Mouse (Mus musculus) erythroid progenitor cell, adult 5-6 weeks (primary cell): ENCODE results near the gene Myo10. TPM values are rescaled to one million over a fixed set of nuclear protein-coding genes. Genes with fewer than 3 reads are reported as not detected.

Experiments
- ATAC-seq: replicated peaks from 2 replicates; pipeline ENCODE4 v1.8.0; 2016; ENCODE audit warnings: moderate number of reproducible peaks, mild to moderate bottlenecking, moderate TSS enrichment, inconsistent platforms; ENCODE audit not compliant: poor library complexity, low FRiP score, severe bottlenecking
- total RNA-seq, 2 experiments: library from RNA; stranded (forward) in 1 of 2; stranded (reverse) in 1 of 2; fragments of 150-400 nt in 1 of 2; fragments of 186-747, 209-891 nt in 1 of 2; gene quantifications; 2 replicates each; pipeline versions ENCODE4 v1.2.3 to v1.2.4; 2015 to 2017; ENCODE audit warnings: low replicate concordance in 2 of 2

Myo10 gene
- total RNA-seq, 2 experiments from 2014 or later: 7.9 to 8.4 TPM

- ATAC-seq: 0 out of 2 replicates have a peak, but pooled peaks have one; percentile 19
Measured at GRCm38 (mm10) chr15:25811834-25812250, 189.5 kb downstream of the Myo10 start.

GRCm38 (mm10) chr15:25812479-25812878, 190.2 kb downstream of the Myo10 start:
- ATAC-seq: no peak

GRCm38 (mm10) chr15:25814535-25814934, 192.2 kb downstream of the Myo10 start:
- ATAC-seq: no peak

- no peak for ATAC-seq
Measured at GRCm38 (mm10) chr15:25817191-25817590, 194.9 kb downstream of the Myo10 start.

GRCm38 (mm10) chr15:25821981-25822380, 199.7 kb downstream of the Myo10 start:
- no peak for ATAC-seq

GRCm38 (mm10) chr15:25822656-25823055, 200.3 kb downstream of the Myo10 start:
- no peak for ATAC-seq

- no peak for ATAC-seq
Measured at GRCm38 (mm10) chr15:25826531-25826961, 204.2 kb downstream of the Myo10 start.

GRCm38 (mm10) chr15:25828464-25828863, 206.1 kb downstream of the Myo10 start:
- ATAC-seq: no peak

- no peak for ATAC-seq
Measured at GRCm38 (mm10) chr15:25830426-25830825, 208.1 kb downstream of the Myo10 start.

- ATAC-seq: no peak
Measured at GRCm38 (mm10) chr15:25834282-25834681, 212.0 kb downstream of the Myo10 start.

- no peak for ATAC-seq
Measured at GRCm38 (mm10) chr15:25834920-25835674, 212.8 kb downstream of the Myo10 start.

GRCm38 (mm10) chr15:25842462-25843085, 220.2 kb downstream of the Myo10 start:
- ATAC-seq: no peak

GRCm38 (mm10) chr15:25843086-25843991, 221.0 kb downstream of the Myo10 start, which contains the start of gene Retreg1:
Gene Retreg1, plus strand, starts transcription at chr15:25843180.
- ATAC-seq: peak; percentile 75

- no peak for ATAC-seq
Measured at GRCm38 (mm10) chr15:25844013-25844570, 221.8 kb downstream of the Myo10 start.

GRCm38 (mm10) chr15:25844771-25845170, 222.4 kb downstream of the Myo10 start:
- ATAC-seq: no peak

GRCm38 (mm10) chr15:25847576-25848168, 225.3 kb downstream of the Myo10 start:
- no peak for ATAC-seq

GRCm38 (mm10) chr15:25850552-25850951, 228.2 kb downstream of the Myo10 start:
- ATAC-seq: no peak

- no peak for ATAC-seq
Measured at GRCm38 (mm10) chr15:25854270-25854904, 232.1 kb downstream of the Myo10 start.

- ATAC-seq: no peak
Measured at GRCm38 (mm10) chr15:25858611-25859058, 236.3 kb downstream of the Myo10 start.
